Mouse (Mus musculus): ENCODE measurements around the gene Fgfr2.

GRCm38 (mm10) chr7:132891561-132892310, 231.4 kb downstream of the Fgfr2 start:
- TF ChIP-seq ZNF384 (IDR thresholded peaks at IDR 0.05; ENCODE audit: low read depth, low read length) = no peak
- no peak for TF ChIP-seq HCFC1 (IDR thresholded peaks at IDR 0.05; ENCODE audit: borderline replicate concordance, insufficient read depth, low read length)
